Mouse (Mus musculus) intestine, embryonic 14.5 days (tissue): ENCODE measurements around the gene Chrna10. TPM values are rescaled to one million over a fixed set of nuclear protein-coding genes. Genes with fewer than 3 reads are reported as not detected.

ENCODE experiments used
- ATAC-seq: fragments of 200-750 bp; cut with Nextera tagmentation; replicated peaks from 2 replicates; pipeline ENCODE4 v1.8.0; 2017; ENCODE audit warnings: low read depth, moderate number of reproducible peaks, moderate TSS enrichment, moderate library complexity; ENCODE audit not compliant: low FRiP score, low TSS enrichment
- DNase-seq: peaks from one replicate; pipeline ENCODE4 v3.0.0-alpha.2; 2018; ENCODE audit warnings: low spot score
- H3K27ac ChIP-seq: fragments of 300-500 bp; sonication (generic); 2 replicates; pipeline ENCODE4 v1.5.1; 2014; ENCODE audit warnings: low read depth, mild to moderate bottlenecking, control low read depth
- H3K27me3 ChIP-seq: fragments of 300-500 bp; sonication (generic); replicated peaks from 2 replicates; pipeline ENCODE4 v1.6.1; 2014; ENCODE audit warnings: low read length, control low read depth; ENCODE audit not compliant: control insufficient read depth, insufficient read depth
- H3K36me3 ChIP-seq: fragments of 300-500 bp; sonication (generic); 2 replicates; pipeline ENCODE4 v1.6.1; 2014; ENCODE audit warnings: low read length, control low read depth; ENCODE audit not compliant: control insufficient read depth, insufficient read depth
- H3K4me1 ChIP-seq: fragments of 300-500 bp; sonication (generic); replicated peaks from 2 replicates; pipeline ENCODE4 v1.6.1; 2014; ENCODE audit warnings: low read length, control low read depth, mixed read lengths; ENCODE audit not compliant: control insufficient read depth, insufficient read depth
- H3K4me2 ChIP-seq: fragments of 300-500 bp; sonication (generic); 2 replicates; pipeline ENCODE4 v1.6.1; 2014; ENCODE audit warnings: low read length
- H3K4me3 ChIP-seq: fragments of 300-500 bp; sonication (generic); 2 replicates; pipeline ENCODE4 v1.5.1; 2014; ENCODE audit warnings: low read depth, low read length, control low read depth, mixed read lengths
- H3K9ac ChIP-seq: fragments of 300-500 bp; sonication (generic); 2 replicates; pipeline ENCODE4 v1.6.1; 2014; ENCODE audit warnings: mild to moderate bottlenecking, low read length
- H3K9me3 ChIP-seq: fragments of 300-500 bp; sonication (generic); 2 replicates; pipeline ENCODE4 v1.6.1; 2016; ENCODE audit warnings: low read length, control low read depth; ENCODE audit not compliant: control insufficient read depth
- WGBS: fragments of 180-500 bp; shearing (Covaris S2); extraction: QIAGEN DNeasy Blood & Tissue Kit; methylation state at CpG from one replicate; pipeline ENCODE4 v1.1.7; 2014; 5-methylcytosine and 5-hydroxymethylcytosine counted together
- polyA plus RNA-seq: library from polyadenylated mRNA; unstranded; fragments of >200 nt; fragmentation: Nextera tagmentation; extraction: Ambion mirVana; gene quantifications from 2 replicates; pipeline ENCODE4 v1.2.1, GENCODE M21; 2014

Chrna10 gene
- polyA plus RNA-seq, 1 experiment from 2014 or later, result not detected

DNA sequence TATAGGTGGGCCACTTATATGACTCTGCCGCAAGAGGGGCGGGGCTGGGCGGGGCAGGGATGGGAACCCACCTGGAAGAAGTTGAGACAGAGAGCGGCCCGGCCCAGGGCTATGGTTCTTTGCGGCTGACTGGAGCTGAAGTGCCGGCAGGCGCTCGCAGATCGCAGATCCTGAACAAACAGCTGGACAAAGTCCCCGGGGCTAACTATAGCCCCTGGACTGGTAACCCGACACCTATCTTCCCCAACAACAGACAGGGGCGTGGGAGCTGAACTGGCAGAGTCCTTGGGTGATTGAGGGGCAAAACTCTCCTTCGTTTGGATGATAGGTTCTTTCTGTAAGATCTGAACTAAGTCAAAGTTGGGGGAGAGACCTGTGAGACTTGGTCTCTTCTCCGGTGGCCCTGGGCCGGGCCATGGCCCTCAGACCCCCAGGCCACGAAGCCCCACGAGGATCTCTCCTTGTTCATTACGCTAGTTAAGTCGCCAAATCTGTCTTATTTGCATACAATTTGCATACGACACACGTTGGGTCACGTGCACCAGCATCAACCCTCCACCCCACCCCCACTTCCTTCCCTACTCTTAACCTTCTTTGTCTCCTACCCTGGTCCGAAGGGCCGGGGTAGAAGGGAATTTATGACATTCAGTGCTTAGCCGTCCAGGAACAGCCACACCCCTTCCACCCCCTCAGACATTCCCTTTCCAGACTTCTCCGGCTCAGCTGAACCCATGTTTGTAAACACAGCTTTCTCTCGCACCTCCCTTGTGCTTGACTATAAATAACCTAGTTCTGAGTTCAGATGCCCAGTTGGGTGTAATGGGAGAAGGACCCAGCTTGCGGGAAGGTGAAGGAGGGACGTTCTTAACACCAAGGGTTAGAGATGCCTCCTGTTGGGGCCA, 16.6 kb downstream of the Chrna10 start:
- H3K4me1 ChIP-seq, result peaks cover 10% of the 10 kb centered on the region
- H3K27me3 ChIP-seq, result no peaks in the 10 kb centered on the region
- H3K27ac ChIP-seq, result no peak overlapping the region
- H3K4me2 ChIP-seq, result peak overlapping the region; percentile 67
- ATAC-seq (peak; percentile 75), DNase-seq (peak; percentile 70)
- peak overlapping the region; percentile 26 for H3K4me3 ChIP-seq
- H3K9ac ChIP-seq, result 0 out of 2 replicates have a peak overlapping the region, but pooled peaks have one; percentile 20
- H3K9me3 ChIP-seq, result no peaks in the 10 kb centered on the region
- WGBS, result 5% methylated on average over 30 of the region's 30 CpGs
- H3K36me3 ChIP-seq, result no peaks in the 10 kb centered on the region

DNA sequence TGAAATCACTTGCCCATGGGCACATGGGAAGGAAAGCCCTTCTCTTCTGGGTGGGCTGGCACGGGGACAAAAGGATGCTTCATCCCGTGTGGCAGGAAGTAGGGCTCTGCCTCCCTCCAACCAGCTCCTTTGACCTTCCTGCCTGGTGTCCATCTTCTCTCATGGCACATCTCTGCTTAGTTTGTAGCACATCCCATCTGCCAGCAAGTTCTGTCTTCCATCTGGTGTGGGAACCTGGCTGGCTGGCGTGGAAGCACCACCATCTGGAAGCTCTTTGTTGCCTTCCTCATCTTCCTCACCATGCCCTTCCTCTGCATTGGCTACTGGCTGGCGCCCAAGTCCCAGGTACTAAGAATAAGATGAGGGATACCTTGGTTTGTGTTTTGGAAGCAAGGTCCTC, 29.3 kb downstream of the Chrna10 start:
- WGBS, result 75% methylated on average over 4 of the region's 4 CpGs
- Histone ChIP-seq H3K9me3 (no peaks in the 10 kb centered on the region), H3K36me3 (peaks cover 20% of the 10 kb centered on the region), H3K27me3 (no peaks in the 10 kb centered on the region), H3K4me3 (no peak overlapping the region), H3K4me1 (no peaks in the 10 kb centered on the region), H3K27ac (no peak overlapping the region), H3K4me2 (no peak overlapping the region), H3K9ac (no peak overlapping the region)
- DNase-seq, result no peak
- no peak for ATAC-seq

DNA sequence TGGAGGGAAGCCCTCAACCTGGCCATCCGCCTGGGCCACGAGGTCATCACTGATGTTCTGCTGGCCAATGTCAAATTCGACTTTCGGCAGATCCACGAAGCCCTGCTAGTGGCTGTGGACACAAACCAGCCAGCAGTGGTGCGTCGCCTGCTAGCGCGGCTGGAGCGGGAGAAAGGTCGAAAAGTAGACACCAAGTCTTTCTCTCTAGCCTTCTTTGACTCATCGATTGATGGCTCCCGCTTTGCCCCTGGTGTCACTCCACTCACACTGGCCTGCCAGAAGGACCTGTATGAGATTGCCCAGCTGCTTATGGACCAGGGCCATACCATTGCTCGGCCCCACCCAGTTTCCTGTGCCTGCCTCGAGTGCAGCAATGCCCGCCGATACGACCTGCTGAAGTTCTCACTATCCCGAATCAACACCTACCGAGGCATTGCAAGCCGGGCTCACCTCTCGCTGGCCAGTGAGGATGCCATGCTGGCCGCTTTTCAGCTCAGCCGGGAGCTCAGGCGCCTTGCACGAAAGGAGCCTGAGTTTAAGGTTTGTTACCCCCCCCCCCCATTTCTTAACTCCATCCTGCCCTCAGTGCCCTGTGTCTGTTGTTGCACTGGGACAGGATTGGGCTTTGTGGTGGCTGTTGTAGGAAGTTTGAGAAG, 32.5 kb downstream of the Chrna10 start:
- WGBS, result 83% methylated on average over 26 of the region's 26 CpGs
- DNase-seq (no peak), ATAC-seq (no peak)
- Histone ChIP-seq H3K4me2 (no peak overlapping the region), H3K4me1 (no peaks in the 10 kb centered on the region), H3K9ac (no peak overlapping the region), H3K27me3 (no peaks in the 10 kb centered on the region), H3K4me3 (no peak overlapping the region), H3K9me3 (no peaks in the 10 kb centered on the region), H3K27ac (no peak overlapping the region), H3K36me3 (peaks cover 50% of the 10 kb centered on the region)

DNA sequence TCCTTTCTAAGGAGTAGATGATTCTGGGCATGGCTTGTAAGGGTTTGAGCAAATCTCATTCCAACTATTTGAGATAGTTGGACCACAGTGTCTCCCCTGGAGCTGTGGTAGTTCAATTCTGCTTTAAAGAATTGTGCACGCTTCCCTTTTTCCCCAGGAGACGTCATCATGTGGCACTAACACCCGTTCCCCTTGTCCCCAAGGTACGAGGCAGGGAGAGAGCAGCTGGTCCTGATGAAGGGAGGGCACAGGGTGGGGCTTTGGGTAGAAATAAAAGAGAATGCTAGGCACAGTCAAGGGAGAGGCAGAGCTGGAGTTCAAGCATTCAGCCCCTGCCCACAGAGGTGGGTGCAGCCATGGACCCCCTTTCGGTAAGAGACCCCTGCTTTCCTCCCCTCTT, 33.8 kb downstream of the Chrna10 start, which contains the start of gene Trpc2:
Gene Trpc2 (plus strand): TSS at position 301 of the 400 bp plus-strand sequence.
- H3K27ac ChIP-seq, result no peak within 1 kb of the TSS
- no peaks in the 10 kb centered on the region for H3K9me3 ChIP-seq
- no peaks in the 10 kb centered on the region for H3K27me3 ChIP-seq
- DNase-seq, result no peak
- WGBS, result 87% methylated on average over 5 of the region's 5 CpGs
- H3K36me3 ChIP-seq, result peaks cover 59% of the 10 kb centered on the region
- H3K4me3 ChIP-seq, result no peak within 1 kb of the TSS
- no peak for ATAC-seq
- no peak within 1 kb of the TSS for H3K9ac ChIP-seq
- no peaks in the 10 kb centered on the region for H3K4me1 ChIP-seq
- H3K4me2 ChIP-seq, result no peak within 1 kb of the TSS

DNA sequence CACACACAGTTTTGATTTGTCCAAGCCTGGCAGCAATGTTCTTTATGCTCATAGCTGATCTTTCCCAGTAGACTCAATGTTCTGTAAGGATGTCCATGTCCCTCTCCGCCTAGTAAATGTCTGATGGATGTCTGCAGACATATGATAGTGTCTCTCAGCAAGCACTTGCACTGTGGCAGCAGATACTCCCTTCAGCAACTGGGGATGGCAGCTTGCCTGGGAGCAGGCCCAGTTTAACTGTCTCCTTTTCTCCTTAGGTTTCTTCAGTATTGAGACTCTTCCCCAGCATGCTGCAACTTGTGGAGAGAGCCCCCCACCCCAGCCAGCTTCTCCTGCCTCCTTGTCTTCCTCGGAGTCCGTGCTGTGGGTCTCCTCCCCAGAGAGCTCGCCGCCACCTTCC, 34.8 kb downstream of the Chrna10 start:
- no peaks in the 10 kb centered on the region for H3K9me3 ChIP-seq
- WGBS, result 97% methylated on average over 5 of the region's 5 CpGs
- H3K36me3 ChIP-seq, result peaks cover 69% of the 10 kb centered on the region
- DNase-seq, result no peak
- H3K27me3 ChIP-seq, result no peaks in the 10 kb centered on the region
- H3K4me2 ChIP-seq, result no peak overlapping the region
- ATAC-seq, result no peak
- no peak overlapping the region for H3K9ac ChIP-seq
- no peak overlapping the region for H3K4me3 ChIP-seq
- no peaks in the 10 kb centered on the region for H3K4me1 ChIP-seq
- no peak overlapping the region for H3K27ac ChIP-seq

DNA sequence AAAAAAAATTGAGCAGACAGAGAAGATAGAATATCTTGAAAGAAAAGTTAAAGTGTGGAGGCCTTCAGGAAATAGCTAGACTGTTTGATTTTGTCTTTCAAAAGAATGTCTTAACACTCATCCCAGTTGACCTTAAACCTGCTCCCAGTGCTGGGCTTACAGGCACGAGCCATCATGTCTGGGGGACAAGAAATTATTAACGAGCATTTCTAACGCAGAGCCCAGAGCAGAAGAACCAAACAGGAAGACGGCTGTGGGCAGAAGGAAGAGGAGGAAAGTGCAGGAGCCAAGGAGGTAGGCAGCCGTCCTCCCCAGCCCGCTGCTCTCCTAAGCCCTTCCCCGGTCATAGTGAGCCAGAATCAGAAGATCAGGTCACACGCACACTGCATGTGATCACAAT, 36.3 kb downstream of the Chrna10 start:
- ATAC-seq, result no peak

DNA sequence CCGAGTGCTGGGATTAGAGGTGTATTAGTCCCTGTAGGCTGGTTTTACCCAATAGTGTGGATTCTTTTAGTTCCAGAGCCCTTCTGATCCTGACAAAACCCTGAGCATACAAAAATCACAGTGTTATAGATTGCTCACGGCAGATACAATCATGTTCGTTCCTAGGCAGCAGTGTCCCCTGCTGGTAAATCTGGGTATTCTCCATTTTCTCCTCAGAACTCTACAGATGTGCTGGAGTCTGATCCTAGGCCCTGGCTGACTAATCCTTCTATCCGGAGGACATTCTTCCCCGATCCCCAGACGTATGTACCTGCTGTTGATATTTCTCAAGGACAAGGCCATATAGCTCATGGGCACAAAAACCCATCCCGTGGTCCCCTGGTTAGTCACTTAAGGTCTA, 38.1 kb downstream of the Chrna10 start:
- DNase-seq, result no peak
- Histone ChIP-seq H3K9ac (no peak overlapping the region), H3K36me3 (peaks cover 93% of the 10 kb centered on the region), H3K27ac (no peak overlapping the region), H3K27me3 (no peaks in the 10 kb centered on the region), H3K9me3 (no peaks in the 10 kb centered on the region), H3K4me3 (no peak overlapping the region), H3K4me1 (no peaks in the 10 kb centered on the region), H3K4me2 (no peak overlapping the region)
- 72% methylated on average over 7 of the region's 7 CpGs for WGBS
- ATAC-seq, result 0 out of 2 replicates have a peak, but pooled peaks have one; percentile 45

More for the DNA sequence above, 36.3 kb downstream of the Chrna10 start:
- Histone ChIP-seq H3K9me3 (no peaks in the 10 kb centered on the region), H3K4me2 (no peak overlapping the region), H3K27ac (no peak overlapping the region), H3K36me3 (peaks cover 84% of the 10 kb centered on the region), H3K9ac (no peak overlapping the region), H3K4me1 (no peaks in the 10 kb centered on the region), H3K4me3 (no peak overlapping the region), H3K27me3 (no peaks in the 10 kb centered on the region)
- no peak for DNase-seq
- 82% methylated on average over 8 of the region's 8 CpGs for WGBS

DNA sequence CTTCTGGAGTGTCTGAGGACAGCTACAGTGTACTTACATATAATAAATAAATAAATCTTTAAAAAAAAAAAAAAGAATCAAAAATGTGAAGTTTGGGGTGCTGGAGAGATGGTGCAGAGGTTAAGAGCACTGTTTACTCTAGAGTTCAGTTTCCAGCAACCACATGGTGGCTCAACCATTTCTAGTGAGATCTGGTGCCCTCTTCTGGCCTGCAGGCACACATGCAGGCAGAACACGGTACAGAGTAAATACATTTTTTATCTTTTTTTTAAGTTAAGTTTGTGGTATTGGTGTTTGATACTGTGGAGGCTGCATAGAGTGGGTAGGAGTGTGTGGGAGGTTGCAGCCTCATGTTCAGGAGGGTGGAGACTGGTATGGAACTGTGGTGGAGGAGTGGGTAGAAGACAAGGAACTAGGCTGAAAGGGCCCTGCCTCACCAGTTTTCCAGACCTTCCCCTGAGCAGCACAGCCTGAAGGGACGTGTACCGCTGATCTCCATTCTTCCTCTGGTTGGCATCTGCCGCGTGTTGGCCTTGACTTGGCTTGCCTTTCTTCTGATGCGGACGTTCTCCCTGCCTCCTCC, 39.8 kb downstream of the Chrna10 start:
- ATAC-seq (0 out of 2 replicates have a peak, but pooled peaks have one; percentile 45), DNase-seq (no peak)
- Histone ChIP-seq H3K27me3 (no peaks in the 10 kb centered on the region), H3K4me2 (no peak overlapping the region), H3K36me3 (peaks cover 93% of the 10 kb centered on the region), H3K27ac (no peak overlapping the region), H3K4me3 (no peak overlapping the region), H3K9ac (no peak overlapping the region), H3K4me1 (no peaks in the 10 kb centered on the region), H3K9me3 (no peaks in the 10 kb centered on the region)
- 82% methylated on average over 7 of the region's 7 CpGs for WGBS
